Mouse (Mus musculus) frontal cortex, postnatal 36 days (tissue): ENCODE measurements around the gene Batf.
"Not testable (repeated sequence)": the region's sequence is repeated elsewhere in the genome, so short reads cannot be mapped to it uniquely, and the experiment has no call there.

Source experiments
- DNase-seq, 2 experiments: peaks; one replicate each; pipeline ENCODE4 v3.0.0; 2022; ENCODE audit warnings: low spot score in 2 of 2

Batf gene

GRCm38 (mm10) chr12:85684411-85685275 is 1.8 kb upstream of the Batf start:
- DNase-seq: no peak

DNA sequence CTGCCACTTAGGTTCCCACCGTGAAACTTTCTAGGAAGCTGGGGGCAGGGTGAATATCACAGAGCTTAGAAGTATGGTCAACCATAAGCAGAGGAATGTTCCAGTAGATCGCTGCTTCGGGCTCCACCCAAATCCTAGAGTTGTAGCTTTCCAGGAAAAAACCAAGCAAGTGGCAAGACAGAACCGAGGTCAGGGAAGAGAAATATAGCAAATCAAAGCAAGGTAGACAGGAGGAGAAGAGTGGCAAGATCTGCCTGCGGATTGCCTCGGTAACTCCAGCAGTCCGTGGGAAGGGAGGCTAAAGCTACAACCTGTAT is 706 bp downstream of the Batf start:
- no peak for DNase-seq

DNA sequence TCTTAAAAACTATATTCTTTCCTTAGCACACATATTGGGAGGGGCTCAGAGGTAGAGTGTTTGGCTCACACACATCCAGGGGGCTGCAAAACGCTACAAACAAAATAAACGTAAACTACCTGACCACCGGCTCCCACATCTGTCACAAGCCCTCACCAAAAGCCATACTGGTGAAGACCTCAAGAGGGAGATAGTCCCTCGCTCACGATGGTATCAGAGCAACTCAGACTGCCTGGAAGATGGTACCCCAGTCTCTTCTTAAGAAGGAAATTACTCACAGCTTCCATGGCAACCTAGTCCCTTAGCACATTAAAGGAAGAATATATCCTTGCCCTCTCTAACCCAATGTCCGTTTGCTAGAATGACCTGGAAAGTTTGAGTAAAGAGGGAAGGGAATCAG is 1.4 kb downstream of the Batf start:
- DNase-seq: no peak

DNA sequence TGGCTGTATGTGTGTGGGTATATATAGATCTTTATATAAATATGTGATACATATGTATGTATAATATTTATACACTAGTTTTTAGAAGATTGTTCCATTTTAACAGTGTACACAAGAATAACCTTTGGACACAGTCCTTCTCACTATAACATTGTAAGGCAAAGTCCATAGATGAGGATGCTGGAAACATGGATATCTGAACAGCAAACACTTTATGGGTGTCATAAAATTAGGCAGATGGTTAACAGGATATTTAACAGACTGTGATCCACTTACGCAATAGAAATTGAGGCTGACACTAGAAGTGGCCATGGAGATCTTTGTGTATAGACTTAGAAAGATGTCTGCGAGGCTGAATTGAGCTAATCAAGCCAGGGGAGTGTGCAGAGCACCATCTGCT is 9.3 kb downstream of the Batf start:
- DNase-seq: no peak

- DNase-seq: no peak
Measured at GRCm38 (mm10) chr12:85696436-85696835, 10.0 kb downstream of the Batf start.

GRCm38 (mm10) chr12:85698179-85698578 is 11.7 kb downstream of the Batf start:
- DNase-seq: not testable (repeated sequence)

DNA sequence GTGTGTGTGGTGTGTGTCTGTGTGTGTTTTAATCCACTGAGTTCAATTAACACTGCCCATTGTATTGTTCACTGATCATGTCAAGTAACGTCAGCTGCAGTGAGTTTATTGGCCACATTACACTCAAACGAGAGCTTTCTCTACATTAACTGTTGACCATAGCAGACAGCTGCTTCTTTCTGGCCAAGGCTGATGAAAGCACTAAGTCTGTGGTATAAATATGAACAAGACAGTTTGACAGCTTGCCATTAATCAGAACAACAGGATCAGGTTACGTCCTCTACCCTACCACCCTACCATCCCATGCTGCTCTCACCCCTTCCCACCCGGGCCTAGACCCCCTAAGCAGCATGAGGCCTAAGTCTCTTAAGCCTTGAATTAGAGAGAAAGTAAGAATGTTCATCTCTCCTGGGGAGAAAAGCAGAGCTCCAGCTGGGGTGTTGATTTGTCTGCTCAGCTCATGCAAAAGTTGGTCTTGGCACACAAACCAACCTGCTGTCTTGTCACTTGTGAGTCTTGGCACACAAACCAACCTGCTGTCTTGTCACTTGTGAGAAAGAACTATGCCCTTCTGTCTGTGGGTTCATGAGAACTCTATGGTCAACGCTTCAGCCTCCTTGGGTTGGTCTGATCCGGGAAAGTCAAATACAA is 13.8 kb downstream of the Batf start:
- DNase-seq: no peak

DNA sequence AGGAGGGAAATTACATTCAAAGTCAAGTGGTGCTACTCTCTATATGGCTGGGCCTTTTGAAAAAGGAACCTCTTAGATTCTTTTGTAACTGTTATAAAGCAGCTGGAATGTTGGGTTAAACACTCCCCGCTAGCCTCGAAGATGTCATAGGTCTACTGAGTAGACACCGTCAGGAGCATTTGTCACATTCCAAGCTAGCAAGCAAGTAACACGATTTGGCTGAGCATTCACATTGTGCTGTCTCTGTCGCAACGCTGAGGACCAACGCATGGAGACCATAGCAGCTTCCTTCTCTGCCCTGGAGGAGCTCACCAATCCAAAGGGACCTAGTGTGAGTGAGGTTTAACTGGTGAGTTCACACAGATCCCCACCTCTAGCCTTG is 14.4 kb downstream of the Batf start:
- no peak for DNase-seq

DNA sequence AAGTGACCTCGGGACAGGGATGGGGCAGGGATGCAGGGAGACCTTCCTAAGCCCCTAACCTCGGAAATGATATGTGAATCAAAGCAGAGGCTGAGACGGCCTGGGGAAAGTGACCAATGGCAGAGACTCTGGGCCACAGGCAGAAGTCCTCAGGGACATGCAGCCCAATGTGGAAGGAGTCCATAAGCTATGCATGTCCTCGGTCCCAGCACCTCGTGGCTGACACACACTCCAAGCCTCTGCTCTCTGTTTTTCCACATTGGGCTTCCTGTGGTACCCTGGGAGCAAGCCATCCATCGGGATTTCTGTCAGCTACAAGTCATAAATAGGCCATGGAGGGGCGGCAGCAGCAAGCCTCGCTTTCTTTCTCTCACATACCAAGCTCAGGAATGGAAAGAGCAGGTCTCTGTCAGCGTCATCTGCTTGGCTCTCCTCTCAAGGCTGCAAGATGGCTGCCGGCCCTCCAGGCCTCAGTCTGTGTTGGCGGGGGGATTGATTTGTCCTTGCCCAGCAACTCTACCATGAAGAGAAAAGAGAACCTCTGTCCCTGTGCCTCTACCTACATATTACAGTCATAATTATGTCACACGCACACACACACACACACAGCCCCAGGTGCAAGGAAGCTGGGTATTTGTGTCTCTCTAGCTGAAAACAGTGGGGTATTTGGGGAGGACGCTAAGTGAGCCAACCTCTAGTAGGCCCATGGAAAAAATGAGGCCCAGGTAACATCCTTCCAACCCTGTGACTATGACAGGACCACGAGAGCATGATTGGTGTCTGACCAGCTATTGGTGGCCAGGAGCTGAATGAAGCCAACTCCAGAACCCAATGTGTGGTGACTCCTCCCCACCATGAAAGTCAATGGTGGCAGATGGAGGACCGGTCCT is 15.9 kb downstream of the Batf start:
- DNase-seq: no peak

DNA sequence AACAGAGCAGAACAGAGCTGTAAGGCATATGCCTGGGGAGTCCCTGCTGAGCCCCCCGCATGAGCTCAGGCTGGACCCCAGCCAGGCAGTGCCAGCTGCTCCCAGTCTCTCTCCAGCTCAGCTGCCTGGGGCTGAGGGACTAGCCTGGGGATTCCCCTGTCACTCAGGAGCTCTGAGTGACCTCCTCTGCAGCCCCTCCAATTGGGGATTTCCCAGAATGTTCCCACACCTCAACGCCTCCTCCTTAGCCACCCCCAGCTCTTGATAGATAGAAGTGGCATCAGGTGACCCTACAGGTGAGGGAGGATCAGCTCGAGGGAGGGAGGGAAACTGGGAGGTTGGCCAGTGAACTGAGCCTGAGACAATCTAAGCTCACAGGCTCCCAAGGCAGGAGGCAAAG is 17.0 kb downstream of the Batf start:
- no peak for DNase-seq

GRCm38 (mm10) chr12:85704566-85704965 is 18.1 kb downstream of the Batf start:
- no peak for DNase-seq

GRCm38 (mm10) chr12:85705002-85705830 is 18.7 kb downstream of the Batf start:
- peak; percentile 26 to 35 for DNase-seq

GRCm38 (mm10) chr12:85705831-85706530 is 19.5 kb downstream of the Batf start:
- DNase-seq: no peak

GRCm38 (mm10) chr12:85706906-85707305 is 20.4 kb downstream of the Batf start:
- no peak for DNase-seq

- DNase-seq: no peak
Measured at GRCm38 (mm10) chr12:85707391-85707790, 20.9 kb downstream of the Batf start.

DNA sequence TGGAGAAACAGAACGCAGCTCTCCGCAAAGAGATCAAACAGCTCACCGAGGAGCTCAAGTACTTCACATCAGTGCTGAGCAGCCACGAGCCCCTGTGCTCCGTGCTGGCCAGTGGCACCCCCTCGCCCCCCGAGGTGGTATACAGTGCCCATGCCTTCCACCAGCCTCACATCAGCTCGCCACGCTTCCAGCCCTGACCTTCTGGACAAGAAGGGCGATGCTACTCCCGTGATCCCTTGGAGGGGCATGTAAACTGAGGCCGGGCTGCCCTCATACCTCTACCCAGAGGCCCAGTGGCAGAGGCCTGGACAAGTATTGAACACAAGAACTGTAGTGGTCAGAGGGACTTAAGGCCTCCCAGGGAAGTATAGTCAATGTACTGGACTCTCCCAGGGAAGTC is 22.1 kb downstream of the Batf start:
- DNase-seq: no peak

GRCm38 (mm10) chr12:85710695-85711094 is 24.2 kb downstream of the Batf start:
- no peak for DNase-seq

- DNase-seq: no peak
Measured at GRCm38 (mm10) chr12:85712587-85712986, 26.1 kb downstream of the Batf start.

- no peak for DNase-seq
Measured at GRCm38 (mm10) chr12:85714126-85714525, 27.7 kb downstream of the Batf start.

DNA sequence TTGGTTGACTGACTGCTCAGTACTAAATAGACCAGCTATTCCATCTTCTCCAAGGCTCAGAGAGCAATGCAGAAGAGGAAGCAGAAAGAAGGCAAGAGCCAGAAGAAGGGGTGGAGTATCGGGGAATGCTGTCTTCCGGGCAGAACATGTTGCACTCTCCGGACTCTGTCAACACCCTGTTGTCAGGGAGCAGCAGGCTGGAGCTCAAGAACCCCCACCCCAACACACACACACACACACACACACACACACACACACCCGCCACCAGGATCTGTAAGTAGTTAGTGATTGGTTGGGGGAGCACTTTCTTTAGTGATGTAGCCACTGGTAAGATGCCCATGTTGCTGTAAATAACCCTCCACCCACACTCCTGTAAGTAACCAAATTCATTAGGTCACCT is 38.8 kb downstream of the Batf start:
- no peak for DNase-seq
